Mouse (Mus musculus): ENCODE data around the gene Hoxc4. TPM values are rescaled to one million over a fixed set of nuclear protein-coding genes. Genes with fewer than 3 reads are reported as not detected.
A peak's percentile ranks its signal among the peaks of the same experiment; 100 is the strongest.

Hoxc4 gene
- polyA plus RNA-seq, 1 experiment from 2014 or later = 69.5 TPM

GRCm38 (mm10) chr15:103059393-103059992 lies 40.8 kb downstream of the Hoxc4 start:
- Histone ChIP-seq H3K36me3 (no peaks in the 10 kb centered on the region), H3K9ac (peak overlapping the region; percentile 96), H3K4me3 (peak overlapping the region; percentile 47), H3K4me2 (replicated peaks) (peak overlapping the region; percentile 73), H3K27me3 (replicated peaks) (no peaks in the 10 kb centered on the region), H3K4me1 (peaks cover 81% of the 10 kb centered on the region), H3K9me3 (no peaks in the 10 kb centered on the region), H3K27ac (peak overlapping the region; percentile 98)
- under 1% methylated on average over 21 of the region's 21 CpGs for WGBS
- no peak for ATAC-seq (ENCODE audit: low FRiP score, low read depth)

DNA sequence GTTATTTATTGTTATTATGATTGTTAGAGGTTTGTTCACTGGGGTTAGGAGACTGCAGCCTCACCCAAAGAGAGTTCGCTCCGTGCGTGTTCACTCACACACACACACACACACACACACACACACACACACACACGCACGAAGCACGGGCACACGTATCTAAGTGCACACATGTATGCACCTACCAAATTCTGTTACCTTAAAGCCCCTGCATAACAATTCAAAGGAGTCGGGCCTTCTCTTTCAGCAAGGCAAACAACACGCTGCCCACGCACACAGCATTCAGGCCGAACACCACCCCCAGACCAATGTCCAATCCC lies 41.2 kb downstream of the Hoxc4 start:
- Histone ChIP-seq H3K9ac (peak overlapping the region; percentile 96), H3K27ac (peak overlapping the region; percentile 98), H3K9me3 (no peaks in the 10 kb centered on the region), H3K4me2 (replicated peaks) (peak overlapping the region; percentile 73), H3K27me3 (replicated peaks) (no peaks in the 10 kb centered on the region), H3K4me1 (peaks cover 81% of the 10 kb centered on the region), H3K36me3 (no peaks in the 10 kb centered on the region), H3K4me3 (peak overlapping the region; percentile 47)
- 3% methylated on average over 11 of the region's 11 CpGs for WGBS
- ATAC-seq (ENCODE audit: low FRiP score, low read depth) = peak; percentile 35

DNA sequence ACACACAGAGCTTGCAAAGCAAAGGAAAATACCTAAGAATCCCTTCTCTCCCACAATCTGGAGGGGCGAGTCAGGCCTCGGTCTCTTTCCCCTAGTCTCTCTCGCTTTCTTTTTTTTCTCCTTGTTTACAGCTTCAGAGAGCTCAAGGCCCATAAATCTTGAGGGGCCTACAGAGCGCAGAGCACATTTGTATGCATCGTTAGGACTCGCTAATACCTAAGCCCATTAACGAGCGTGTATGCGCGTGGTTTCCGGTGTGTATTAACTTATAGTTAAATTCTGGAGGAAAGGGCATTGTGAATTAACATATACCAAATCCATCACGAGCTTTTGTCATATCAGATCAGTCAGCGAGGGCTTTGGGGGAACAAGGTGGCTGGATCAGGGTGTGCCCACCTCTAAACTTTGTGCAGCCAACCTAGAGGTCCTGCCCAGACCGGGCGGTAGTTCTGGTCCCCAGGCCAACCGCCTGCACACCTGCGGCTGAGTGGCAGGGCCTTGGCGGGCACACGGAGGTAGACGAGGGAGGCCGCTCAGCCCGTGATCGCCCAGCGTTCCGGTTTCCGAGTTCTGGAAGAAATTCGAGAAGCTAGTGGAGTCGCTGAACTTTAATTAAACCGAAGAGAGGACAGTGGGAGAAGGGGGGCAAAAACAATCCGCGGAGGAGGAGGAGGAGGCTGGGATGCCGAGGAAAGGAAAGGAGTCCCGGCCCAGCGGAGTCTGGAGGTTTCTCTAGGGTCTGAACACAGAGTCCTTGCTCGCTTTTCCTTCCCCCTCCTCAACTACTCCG lies 41.8 kb downstream of the Hoxc4 start:
- Histone ChIP-seq H3K27ac (peak overlapping the region; percentile 98), H3K4me3 (peak overlapping the region; percentile 47), H3K27me3 (replicated peaks) (no peaks in the 10 kb centered on the region), H3K9ac (peak overlapping the region; percentile 96), H3K9me3 (no peaks in the 10 kb centered on the region), H3K36me3 (no peaks in the 10 kb centered on the region), H3K4me2 (replicated peaks) (peak overlapping the region; percentile 73), H3K4me1 (peaks cover 81% of the 10 kb centered on the region)
- peak; percentile 79 for ATAC-seq (ENCODE audit: low FRiP score, low read depth)
- WGBS = under 1% methylated on average over 36 of the region's 36 CpGs

DNA sequence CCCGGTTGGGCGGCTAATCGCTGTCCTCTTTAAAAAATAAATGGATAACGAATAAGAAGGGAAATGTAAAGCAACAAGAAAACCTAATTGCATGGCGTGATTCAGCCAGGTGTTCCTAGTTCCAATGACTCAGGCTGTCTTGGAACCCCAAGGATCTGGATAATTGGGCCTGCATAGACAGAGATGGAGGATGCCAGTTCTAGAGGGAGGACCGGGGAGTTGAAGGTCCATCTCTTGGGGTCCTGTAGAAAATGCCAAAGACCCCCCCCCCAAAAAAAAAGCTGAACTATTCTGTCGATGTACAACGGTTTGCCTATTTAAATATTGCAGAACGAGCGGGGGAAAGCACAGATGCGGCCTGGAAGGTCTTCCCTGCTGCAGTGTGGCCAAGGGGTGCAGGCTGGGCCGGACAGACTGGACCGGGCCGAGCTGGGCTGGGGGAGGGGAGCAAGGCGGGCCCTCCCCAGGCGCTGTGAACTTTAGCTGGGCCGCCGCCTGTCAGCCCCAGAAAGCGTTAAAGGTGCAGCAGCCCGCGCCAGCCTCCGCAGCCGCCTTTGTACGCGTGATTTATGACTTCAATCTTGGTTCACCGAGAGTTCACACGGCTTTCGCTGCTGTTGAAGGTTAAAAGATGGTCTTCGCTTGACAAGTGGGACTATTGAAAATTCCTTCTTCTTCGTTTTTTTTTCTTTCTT lies 42.5 kb downstream of the Hoxc4 start:
- Histone ChIP-seq H3K4me3 (peak overlapping the region; percentile 47), H3K9ac (peak overlapping the region; percentile 96), H3K4me2 (replicated peaks) (peak overlapping the region; percentile 73), H3K27ac (peak overlapping the region; percentile 98), H3K9me3 (no peaks in the 10 kb centered on the region), H3K27me3 (replicated peaks) (no peaks in the 10 kb centered on the region), H3K36me3 (no peaks in the 10 kb centered on the region), H3K4me1 (peaks cover 82% of the 10 kb centered on the region)
- peak; percentile 64 for ATAC-seq (ENCODE audit: low FRiP score, low read depth)
- WGBS = under 1% methylated on average over 30 of the region's 30 CpGs

GRCm38 (mm10) chr15:103061988-103062387 lies 43.3 kb downstream of the Hoxc4 start:
- no peak overlapping the region for H3K4me3 ChIP-seq
- no peaks in the 10 kb centered on the region for H3K36me3 ChIP-seq
- no peak for ATAC-seq (ENCODE audit: low FRiP score, low read depth)
- peak overlapping the region; percentile 73 for H3K4me2 ChIP-seq (replicated peaks)
- H3K9ac ChIP-seq = no peak overlapping the region
- H3K27me3 ChIP-seq (replicated peaks) = no peaks in the 10 kb centered on the region
- 0% methylated on average over 2 of the region's 2 CpGs for WGBS
- no peaks in the 10 kb centered on the region for H3K9me3 ChIP-seq
- peaks cover 82% of the 10 kb centered on the region for H3K4me1 ChIP-seq
- H3K27ac ChIP-seq = peak overlapping the region; percentile 71

DNA sequence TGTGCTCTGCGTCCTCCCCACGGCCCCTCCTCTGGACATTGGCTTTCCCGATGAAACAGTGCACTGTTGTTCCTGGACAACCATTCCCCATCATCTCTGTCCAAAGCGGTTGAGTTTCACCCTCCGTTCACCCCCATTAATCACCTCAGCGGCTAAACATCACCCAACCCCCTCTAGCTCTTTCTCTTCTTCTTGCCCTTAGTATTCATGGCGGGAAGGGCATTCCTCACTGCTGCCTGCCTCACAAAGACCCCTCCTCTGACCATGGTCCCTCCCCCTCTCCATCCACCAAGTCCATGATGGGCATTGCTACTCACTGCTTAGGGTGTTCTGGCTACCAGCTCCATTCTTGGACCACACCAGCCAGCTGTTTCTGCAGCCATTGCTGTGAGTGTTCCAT lies 46.9 kb downstream of the Hoxc4 start:
- Histone ChIP-seq H3K36me3 (no peaks in the 10 kb centered on the region), H3K27me3 (replicated peaks) (no peaks in the 10 kb centered on the region), H3K4me1 (peaks cover 86% of the 10 kb centered on the region), H3K27ac (peak overlapping the region; percentile 67), H3K4me3 (no peak overlapping the region), H3K9me3 (no peaks in the 10 kb centered on the region), H3K4me2 (replicated peaks) (peak overlapping the region; percentile 36), H3K9ac (no peak overlapping the region)
- 9% methylated on average over 7 of the region's 7 CpGs for WGBS
- peak; percentile 51 for ATAC-seq (ENCODE audit: low FRiP score, low read depth)

DNA sequence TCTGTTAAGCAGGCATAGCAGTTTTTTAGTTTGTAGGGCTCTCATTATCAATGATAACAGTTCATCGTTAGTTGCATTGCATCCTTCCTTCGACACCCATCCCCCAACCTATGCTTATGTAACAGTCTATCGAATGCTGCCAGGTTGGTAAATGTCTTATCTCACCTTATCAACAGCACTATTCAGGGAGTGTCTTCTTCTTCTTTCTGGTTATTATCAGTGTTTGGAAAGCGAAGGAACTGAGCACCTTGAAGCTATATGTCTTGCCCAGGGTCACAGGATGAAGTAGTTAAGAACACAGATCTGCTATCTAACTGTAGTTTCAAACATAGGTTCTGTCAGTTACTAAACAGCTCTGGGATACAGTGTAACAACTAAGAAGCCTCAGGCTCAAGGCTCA lies 49.0 kb downstream of the Hoxc4 start:
- H3K4me1 ChIP-seq = peaks cover 78% of the 10 kb centered on the region
- H3K4me3 ChIP-seq = no peak overlapping the region
- H3K27me3 ChIP-seq (replicated peaks) = no peaks in the 10 kb centered on the region
- 67% methylated on average over 4 of the region's 4 CpGs for WGBS
- ATAC-seq (ENCODE audit: low FRiP score, low read depth) = no peak
- no peaks in the 10 kb centered on the region for H3K36me3 ChIP-seq
- peak overlapping the region; percentile 55; the same call in 1 of the 2 replicates for H3K4me2 ChIP-seq (replicated peaks)
- H3K9me3 ChIP-seq = no peaks in the 10 kb centered on the region
- H3K9ac ChIP-seq = no peak overlapping the region
- H3K27ac ChIP-seq = no peak overlapping the region

DNA sequence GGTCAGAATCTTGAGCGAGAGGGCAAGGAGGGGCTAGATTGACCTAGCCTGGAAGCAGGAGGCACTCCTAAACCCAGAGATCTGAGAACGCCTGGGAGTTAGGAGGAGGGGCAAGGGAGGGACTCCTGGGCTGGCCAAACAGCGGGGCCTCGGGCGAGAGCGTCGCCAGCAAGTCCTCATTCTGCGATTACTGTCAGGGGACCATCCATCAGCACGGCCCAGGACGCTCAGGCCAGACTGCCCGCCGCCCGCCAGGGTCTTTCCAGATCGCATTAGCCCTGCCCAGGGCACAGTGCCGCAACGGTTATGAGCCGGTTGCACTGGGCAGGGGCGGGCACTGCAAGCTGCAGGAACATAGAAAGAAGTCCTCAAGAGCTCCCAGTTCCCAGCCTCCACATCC lies 50.4 kb downstream of the Hoxc4 start:
- peak overlapping the region; percentile 57; the same call in 1 of the 2 replicates for H3K27ac ChIP-seq
- peak overlapping the region; percentile 9; the same call in 1 of the 2 replicates for H3K4me3 ChIP-seq
- WGBS = under 1% methylated on average over 18 of the region's 18 CpGs
- ATAC-seq (ENCODE audit: low FRiP score, low read depth) = peak; percentile 75
- H3K36me3 ChIP-seq = no peaks in the 10 kb centered on the region
- peak overlapping the region; percentile 55 for H3K4me2 ChIP-seq (replicated peaks)
- H3K9ac ChIP-seq = peak overlapping the region; percentile 30
- H3K4me1 ChIP-seq = peaks cover 74% of the 10 kb centered on the region
- no peaks in the 10 kb centered on the region for H3K9me3 ChIP-seq
- no peaks in the 10 kb centered on the region for H3K27me3 ChIP-seq (replicated peaks)

DNA sequence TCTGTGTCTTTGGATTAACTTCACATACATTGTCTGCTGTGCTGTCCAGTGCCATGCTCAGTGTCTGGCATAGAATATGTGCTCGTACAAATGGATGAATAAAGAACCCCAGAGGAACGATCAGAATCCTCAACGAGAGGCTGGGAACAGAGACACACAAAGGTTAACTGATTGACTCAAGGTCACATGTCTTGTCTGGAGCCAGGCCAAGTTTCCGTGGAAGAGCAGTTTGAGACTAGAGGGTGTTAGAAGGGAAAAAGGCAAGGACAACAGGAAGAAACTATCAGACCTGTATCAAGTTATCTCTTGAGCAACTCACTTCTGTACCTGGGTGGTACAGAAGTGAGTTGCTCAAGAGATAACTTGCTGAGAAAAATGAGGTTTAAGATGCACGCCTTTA lies 52.5 kb downstream of the Hoxc4 start:
- WGBS = 43% methylated on average over 5 of the region's 5 CpGs
- H3K36me3 ChIP-seq = no peaks in the 10 kb centered on the region
- no peak overlapping the region for H3K4me3 ChIP-seq
- H3K9ac ChIP-seq = no peak overlapping the region
- H3K9me3 ChIP-seq = no peaks in the 10 kb centered on the region
- H3K27ac ChIP-seq = no peak overlapping the region
- ATAC-seq (ENCODE audit: low FRiP score, low read depth) = no peak
- no peaks in the 10 kb centered on the region for H3K27me3 ChIP-seq (replicated peaks)
- H3K4me1 ChIP-seq = peaks cover 71% of the 10 kb centered on the region
- H3K4me2 ChIP-seq (replicated peaks) = no peak overlapping the region

- Histone ChIP-seq H3K27ac (peak overlapping the region; percentile 12; the same call in 1 of the 2 replicates), H3K27me3 (replicated peaks) (no peaks in the 10 kb centered on the region), H3K9me3 (no peaks in the 10 kb centered on the region), H3K4me2 (replicated peaks) (no peak overlapping the region), H3K36me3 (no peaks in the 10 kb centered on the region), H3K4me3 (no peak overlapping the region), H3K9ac (no peak overlapping the region), H3K4me1 (peaks cover 47% of the 10 kb centered on the region)
- 38% methylated on average over 11 of the region's 11 CpGs for WGBS
- no peak for ATAC-seq (ENCODE audit: low FRiP score, low read depth)
These were observed 56.1 kb downstream of the Hoxc4 start for GRCm38 (mm10) chr15:103074663-103075415.

GRCm38 (mm10) chr15:103077673-103078072 lies 58.9 kb downstream of the Hoxc4 start:
- Histone ChIP-seq H3K4me2 (replicated peaks) (no peak overlapping the region), H3K9me3 (no peaks in the 10 kb centered on the region), H3K9ac (no peak overlapping the region), H3K4me1 (peaks cover 38% of the 10 kb centered on the region), H3K4me3 (no peak overlapping the region), H3K27me3 (replicated peaks) (no peaks in the 10 kb centered on the region), H3K27ac (no peak overlapping the region), H3K36me3 (no peaks in the 10 kb centered on the region)
- WGBS = 98% methylated on average over 2 of the region's 2 CpGs
- ATAC-seq (ENCODE audit: low FRiP score, low read depth) = 0 out of 2 replicates have a peak, but pooled peaks have one; percentile 50

GRCm38 (mm10) chr15:103082622-103083021 lies 63.9 kb downstream of the Hoxc4 start:
- no peaks in the 10 kb centered on the region for H3K9me3 ChIP-seq
- 72% methylated on average over 4 of the region's 4 CpGs for WGBS
- H3K27ac ChIP-seq = no peak overlapping the region
- H3K36me3 ChIP-seq = no peaks in the 10 kb centered on the region
- ATAC-seq (ENCODE audit: low FRiP score, low read depth) = no peak
- H3K4me3 ChIP-seq = no peak overlapping the region
- no peak overlapping the region for H3K9ac ChIP-seq
- no peak overlapping the region for H3K4me2 ChIP-seq (replicated peaks)
- H3K4me1 ChIP-seq = peaks cover 42% of the 10 kb centered on the region
- H3K27me3 ChIP-seq (replicated peaks) = no peaks in the 10 kb centered on the region

All from neural tube, embryonic 12.5 days (tissue).